Mouse (Mus musculus) megakaryocyte-erythroid progenitor cell, adult 5-6 weeks (primary cell): ENCODE measurements around the gene Rad9a. TPM values are rescaled to one million over a fixed set of nuclear protein-coding genes. Genes with fewer than 3 reads are reported as not detected.

Source experiments
- ATAC-seq: replicated peaks from 2 replicates; pipeline ENCODE4 v1.8.0; 2016; ENCODE audit warnings: mild to moderate bottlenecking, inconsistent platforms; ENCODE audit not compliant: severe bottlenecking, poor library complexity, low FRiP score, low TSS enrichment
- total RNA-seq, 2 experiments: library from RNA; stranded (forward) in 1 of 2; stranded (reverse) in 1 of 2; fragments of 200-1000, 215-1000 nt in 1 of 2; fragments of >200 nt in 1 of 2; fragmentation: Nextera tagmentation in 1 of 2; gene quantifications; 2 replicates each; pipeline ENCODE4 v1.2.3; 2014 to 2017

The Rad9a gene
- total RNA-seq, 2 experiments from 2014 or later, result 17.5 to 47.7 TPM

- ATAC-seq, result no peak
Measured at GRCm38 (mm10) chr19:4170723-4171392, 30.6 kb downstream of the Rad9a start.

- ATAC-seq, result peak; percentile 16
Measured at GRCm38 (mm10) chr19:4169810-4170209, 31.7 kb downstream of the Rad9a start.

GRCm38 (mm10) chr19:4169378-4169784, 32.1 kb downstream of the Rad9a start:
- ATAC-seq, result peak; percentile 92

GRCm38 (mm10) chr19:4166678-4167476, 34.6 kb downstream of the Rad9a start:
- ATAC-seq, result no peak

GRCm38 (mm10) chr19:4164721-4165120, 36.7 kb downstream of the Rad9a start:
- no peak for ATAC-seq

- no peak for ATAC-seq
Measured at GRCm38 (mm10) chr19:4164100-4164499, 37.4 kb downstream of the Rad9a start.

GRCm38 (mm10) chr19:4163543-4163887, 37.9 kb downstream of the Rad9a start:
- ATAC-seq, result 0 out of 2 replicates have a peak, but pooled peaks have one; percentile 0

- peak; percentile 79 for ATAC-seq
Measured at GRCm38 (mm10) chr19:4162646-4163542, 38.6 kb downstream of the Rad9a start, which contains the start of gene Rps6kb2. Gene Rps6kb2, minus strand, starts transcription at chr19:4163354.

- no peak for ATAC-seq
Measured at GRCm38 (mm10) chr19:4159049-4159448, 42.4 kb downstream of the Rad9a start.

- no peak for ATAC-seq
Measured at GRCm38 (mm10) chr19:4156771-4157170, 44.7 kb downstream of the Rad9a start.

GRCm38 (mm10) chr19:4156073-4156579, 45.3 kb downstream of the Rad9a start:
- ATAC-seq, result 0 out of 2 replicates have a peak, but pooled peaks have one; percentile 5

GRCm38 (mm10) chr19:4155223-4156072, 46.0 kb downstream of the Rad9a start:
- ATAC-seq, result peak; percentile 32

- ATAC-seq, result no peak
Measured at GRCm38 (mm10) chr19:4154437-4155222, 46.8 kb downstream of the Rad9a start.

GRCm38 (mm10) chr19:4153232-4153654, 48.2 kb downstream of the Rad9a start, which contains the start of gene Ptprcap:
Gene Ptprcap, plus strand, starts transcription at chr19:4153604.
- ATAC-seq, result no peak

GRCm38 (mm10) chr19:4152445-4153231, 48.8 kb downstream of the Rad9a start:
- ATAC-seq, result no peak

GRCm38 (mm10) chr19:4151898-4152297, 49.6 kb downstream of the Rad9a start:
- no peak for ATAC-seq

- no peak for ATAC-seq
Measured at GRCm38 (mm10) chr19:4151488-4151860, 50.0 kb downstream of the Rad9a start.
